Mouse (Mus musculus) forebrain, embryonic 16.5 days (tissue): Measurements from ENCODE around the gene Gna14. TPM values are rescaled to one million over a fixed set of nuclear protein-coding genes. Genes with fewer than 3 reads are reported as not detected.

Experiments used
- ATAC-seq: fragments of 200-750 bp; cut with Nextera tagmentation; 2 replicates; pipeline ENCODE4 v1.8.0; 2017; ENCODE audit warnings: mild to moderate bottlenecking, moderate library complexity
- H3K27ac ChIP-seq: fragments of 300-500 bp; sonication (generic); 2 replicates; pipeline ENCODE4 v1.5.1; 2014; ENCODE audit warnings: low read length, control low read depth
- H3K27me3 ChIP-seq: fragments of 300-500 bp; sonication (generic); replicated peaks from 2 replicates; pipeline ENCODE4 v1.6.1; 2014; ENCODE audit warnings: low read length; ENCODE audit not compliant: control insufficient read depth, insufficient read depth
- H3K36me3 ChIP-seq: fragments of 300-500 bp; sonication (generic); 2 replicates; pipeline ENCODE4 v1.6.1; 2014; ENCODE audit not compliant: control insufficient read depth, insufficient read depth
- H3K4me1 ChIP-seq: fragments of 300-500 bp; sonication (generic); replicated peaks from 2 replicates; pipeline ENCODE4 v1.6.1; 2014; ENCODE audit warnings: low read length; ENCODE audit not compliant: control insufficient read depth, insufficient read depth
- H3K4me2 ChIP-seq: fragments of 300-500 bp; sonication (generic); 2 replicates; pipeline ENCODE4 v1.6.1; 2014; ENCODE audit warnings: mild to moderate bottlenecking, low read length, control low read depth
- H3K4me3 ChIP-seq: fragments of 300-500 bp; sonication (generic); replicated peaks from 2 replicates; pipeline ENCODE4 v1.5.1; 2014; ENCODE audit warnings: mild to moderate bottlenecking, low read length, control low read depth
- H3K9ac ChIP-seq: fragments of 300-500 bp; sonication (generic); replicated peaks from 2 replicates; pipeline ENCODE4 v1.6.1; 2014; ENCODE audit warnings: low read depth, low read length, control low read depth
- H3K9me3 ChIP-seq: fragments of 300-500 bp; sonication (generic); 2 replicates; pipeline ENCODE4 v1.6.1; 2016; ENCODE audit warnings: low read length; ENCODE audit not compliant: control insufficient read depth
- WGBS: fragments of 180-500 bp; shearing (Covaris S2); extraction: QIAGEN DNeasy Blood & Tissue Kit; methylation state at CpG from one replicate; pipeline ENCODE4 v1.1.7; 2014; 5-methylcytosine and 5-hydroxymethylcytosine counted together
- polyA plus RNA-seq: library from polyadenylated mRNA; unstranded; fragments of >200 nt; fragmentation: Nextera tagmentation; extraction: Ambion mirVana; gene quantifications from 2 replicates; pipeline ENCODE4 v1.2.1, GENCODE M21; 2015

Gna14 gene
- polyA plus RNA-seq, 1 experiment from 2014 or later, result 1.3 TPM

DNA sequence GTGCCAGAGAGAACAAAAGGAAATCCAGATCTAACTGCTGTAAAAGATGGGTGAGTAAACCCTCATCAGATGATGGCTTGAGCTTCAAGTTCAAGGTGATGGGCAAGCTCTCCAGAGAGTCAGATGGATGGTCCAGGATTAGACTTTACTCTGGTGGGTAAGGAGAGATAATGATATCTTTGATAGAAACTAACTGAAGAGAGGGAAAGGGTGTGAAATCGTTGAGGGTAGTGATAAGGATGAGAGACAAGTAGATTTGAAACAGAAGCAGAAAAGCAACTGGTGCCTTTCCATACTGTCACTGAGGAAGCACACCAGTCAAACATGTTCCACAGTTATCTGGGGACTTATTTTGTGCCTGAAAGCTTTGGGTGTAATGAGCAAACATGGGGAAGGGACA is 56.9 kb downstream of the Gna14 start:
- Histone ChIP-seq H3K9me3 (no peaks in the 10 kb centered on the region), H3K27me3 (no peaks in the 10 kb centered on the region), H3K4me3 (no peak overlapping the region), H3K9ac (no peak overlapping the region), H3K4me1 (peaks cover 6% of the 10 kb centered on the region), H3K36me3 (no peaks in the 10 kb centered on the region), H3K4me2 (no peak overlapping the region), H3K27ac (no peak overlapping the region)
- no peak for ATAC-seq
- 88% methylated on average over 1 of the region's 1 CpGs for WGBS

- H3K4me1 ChIP-seq, result peaks cover 6% of the 10 kb centered on the region
- H3K36me3 ChIP-seq, result no peaks in the 10 kb centered on the region
- H3K4me3 ChIP-seq, result no peak overlapping the region
- no peak overlapping the region for H3K27ac ChIP-seq
- H3K27me3 ChIP-seq, result no peaks in the 10 kb centered on the region
- H3K9ac ChIP-seq, result no peak overlapping the region
- 90% methylated on average over 10 of the region's 10 CpGs for WGBS
- H3K9me3 ChIP-seq, result no peaks in the 10 kb centered on the region
- H3K4me2 ChIP-seq, result no peak overlapping the region
- ATAC-seq, result no peak
Observed at GRCm38 (mm10) chr19:16494816-16495516, 59.4 kb downstream of the Gna14 start.

- Histone ChIP-seq H3K36me3 (no peaks in the 10 kb centered on the region), H3K9ac (no peak overlapping the region), H3K4me1 (peaks cover 6% of the 10 kb centered on the region), H3K4me2 (no peak overlapping the region), H3K27me3 (no peaks in the 10 kb centered on the region), H3K9me3 (no peaks in the 10 kb centered on the region), H3K27ac (no peak overlapping the region), H3K4me3 (no peak overlapping the region)
- WGBS, result 81% methylated on average over 5 of the region's 5 CpGs
- no peak for ATAC-seq
Observed at GRCm38 (mm10) chr19:16496016-16496415, 60.5 kb downstream of the Gna14 start.

DNA sequence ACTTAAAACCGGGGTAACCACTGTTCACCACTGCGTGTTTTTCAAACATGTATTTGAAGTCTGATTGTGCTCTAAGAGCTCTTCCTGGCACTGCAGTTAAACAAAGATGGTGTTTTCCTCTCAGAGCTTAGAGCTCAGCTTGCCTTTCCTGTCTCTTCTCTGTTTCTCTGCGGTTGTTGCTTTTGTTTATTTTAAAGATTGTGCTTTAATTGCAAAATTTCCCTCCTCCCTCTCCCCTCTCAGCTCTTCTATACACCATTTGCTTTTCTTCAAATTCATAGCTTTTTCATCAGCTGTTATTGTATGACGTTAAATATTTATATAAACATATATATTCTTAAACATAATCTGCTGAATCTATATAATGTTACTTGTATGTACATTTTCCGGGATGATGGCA is 66.5 kb downstream of the Gna14 start:
- H3K4me3 ChIP-seq, result no peak overlapping the region
- no peak overlapping the region for H3K4me2 ChIP-seq
- H3K4me1 ChIP-seq, result peaks cover 12% of the 10 kb centered on the region
- H3K9ac ChIP-seq, result no peak overlapping the region
- no peak overlapping the region for H3K27ac ChIP-seq
- no peaks in the 10 kb centered on the region for H3K36me3 ChIP-seq
- 63% methylated on average over 5 of the region's 5 CpGs for WGBS
- no peaks in the 10 kb centered on the region for H3K9me3 ChIP-seq
- no peaks in the 10 kb centered on the region for H3K27me3 ChIP-seq
- no peak for ATAC-seq

DNA sequence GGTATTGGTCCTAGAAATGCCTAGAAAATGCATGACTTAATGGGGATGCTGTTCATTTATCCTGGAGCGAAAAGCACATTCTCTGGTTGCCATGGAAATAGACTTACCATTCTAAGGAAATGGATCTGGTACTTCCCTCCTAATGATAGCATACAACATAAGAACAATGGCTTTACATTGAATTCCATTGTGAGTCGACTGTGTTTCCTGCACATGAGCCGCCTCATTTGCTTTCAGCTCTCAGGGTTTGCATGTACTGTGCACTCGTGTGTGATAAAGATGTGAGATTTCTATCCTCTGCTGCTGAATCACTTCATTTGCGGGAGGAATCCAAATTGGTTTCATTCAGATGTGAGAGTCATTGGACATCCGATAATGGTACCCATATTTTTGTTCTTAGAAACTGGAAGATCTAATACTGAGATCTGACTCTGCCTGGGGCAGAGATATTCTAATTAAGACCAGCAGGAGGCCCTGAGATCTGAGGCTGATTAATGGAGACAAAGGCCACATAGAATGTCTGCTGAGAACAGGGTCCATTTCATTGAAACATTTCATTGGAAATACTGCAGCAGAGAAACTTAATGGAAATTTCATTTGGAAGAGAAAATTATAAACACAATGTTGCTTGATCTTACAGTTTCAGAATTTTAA is 71.3 kb downstream of the Gna14 start:
- Histone ChIP-seq H3K4me3 (no peak overlapping the region), H3K4me1 (peaks cover 15% of the 10 kb centered on the region), H3K4me2 (no peak overlapping the region), H3K27ac (peak overlapping the region; percentile 76), H3K27me3 (no peaks in the 10 kb centered on the region), H3K36me3 (no peaks in the 10 kb centered on the region), H3K9me3 (no peaks in the 10 kb centered on the region), H3K9ac (no peak overlapping the region)
- WGBS, result 4% methylated on average over 6 of the region's 6 CpGs
- ATAC-seq, result peak; percentile 91

GRCm38 (mm10) chr19:16510343-16511080 is 75.0 kb downstream of the Gna14 start:
- peaks cover 15% of the 10 kb centered on the region for H3K4me1 ChIP-seq
- no peak for ATAC-seq
- H3K36me3 ChIP-seq, result no peaks in the 10 kb centered on the region

GRCm38 (mm10) chr19:16511081-16511420 is 75.5 kb downstream of the Gna14 start:
- 89% methylated on average over 2 of the region's 2 CpGs for WGBS

More at GRCm38 (mm10) chr19:16510343-16511080, 75.0 kb downstream of the Gna14 start:
- Histone ChIP-seq H3K4me3 (no peak overlapping the region), H3K4me2 (no peak overlapping the region), H3K9ac (no peak overlapping the region), H3K9me3 (no peaks in the 10 kb centered on the region), H3K27ac (no peak overlapping the region), H3K27me3 (no peaks in the 10 kb centered on the region)
- 91% methylated on average over 10 of the region's 10 CpGs for WGBS

DNA sequence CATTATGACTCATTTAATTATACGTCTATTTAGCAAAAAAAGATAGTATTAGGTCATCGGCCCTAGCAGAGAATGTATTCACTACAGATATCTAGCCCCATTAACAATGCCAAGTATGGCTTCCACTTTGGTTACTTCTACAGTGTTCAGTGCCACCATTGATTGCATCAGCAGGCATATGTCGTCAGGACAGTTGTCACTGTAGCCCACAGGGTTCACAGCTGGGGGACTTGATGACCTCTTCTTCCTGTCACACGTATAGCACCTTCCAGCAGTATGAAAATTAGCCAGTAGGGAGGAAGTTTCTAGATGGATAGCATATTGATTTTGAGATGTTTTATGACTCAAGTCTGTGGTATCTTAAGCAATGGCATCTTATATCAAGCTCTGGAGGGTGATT is 78.6 kb downstream of the Gna14 start:
- Histone ChIP-seq H3K4me3 (no peak overlapping the region), H3K9me3 (no peaks in the 10 kb centered on the region), H3K9ac (no peak overlapping the region), H3K27me3 (no peaks in the 10 kb centered on the region), H3K27ac (no peak overlapping the region), H3K36me3 (no peaks in the 10 kb centered on the region), H3K4me2 (no peak overlapping the region), H3K4me1 (no peaks in the 10 kb centered on the region)
- no peak for ATAC-seq
- 83% methylated on average over 4 of the region's 4 CpGs for WGBS

More at GRCm38 (mm10) chr19:16511081-16511420, 75.5 kb downstream of the Gna14 start:
- peaks cover 12% of the 10 kb centered on the region for H3K4me1 ChIP-seq
- H3K9me3 ChIP-seq, result no peaks in the 10 kb centered on the region
- H3K9ac ChIP-seq, result no peak overlapping the region
- no peaks in the 10 kb centered on the region for H3K36me3 ChIP-seq
- no peak overlapping the region for H3K4me2 ChIP-seq
- no peak for ATAC-seq
- H3K27ac ChIP-seq, result no peak overlapping the region
- no peak overlapping the region for H3K4me3 ChIP-seq
- H3K27me3 ChIP-seq, result no peaks in the 10 kb centered on the region

DNA sequence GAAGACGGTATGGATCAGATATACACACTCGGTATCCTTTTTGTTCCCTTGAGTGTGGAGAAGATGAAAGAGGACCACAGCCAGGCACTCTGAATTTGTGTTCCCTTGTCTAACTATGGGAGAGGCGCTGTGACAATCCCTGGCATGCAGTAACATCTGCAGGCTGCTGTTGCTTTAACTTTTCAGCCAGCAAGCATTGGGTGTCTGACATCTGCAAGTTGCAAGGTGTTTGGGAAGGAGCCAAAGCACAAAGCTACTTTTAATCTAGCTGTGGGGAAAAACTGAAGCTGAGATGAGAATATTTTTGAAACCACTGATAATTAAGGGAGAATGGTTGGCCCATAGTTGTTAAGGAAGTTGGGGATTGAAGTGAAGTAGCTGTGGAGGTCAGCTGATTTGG is 83.0 kb downstream of the Gna14 start:
- H3K27ac ChIP-seq, result no peak overlapping the region
- no peak overlapping the region for H3K9ac ChIP-seq
- H3K4me1 ChIP-seq, result no peaks in the 10 kb centered on the region
- H3K4me2 ChIP-seq, result no peak overlapping the region
- 83% methylated on average over 3 of the region's 3 CpGs for WGBS
- no peaks in the 10 kb centered on the region for H3K36me3 ChIP-seq
- no peak overlapping the region for H3K4me3 ChIP-seq
- no peak for ATAC-seq
- H3K27me3 ChIP-seq, result no peaks in the 10 kb centered on the region
- no peaks in the 10 kb centered on the region for H3K9me3 ChIP-seq
